Mouse (Mus musculus) liver, postnatal 0 days (tissue): ENCODE results near the gene Cyp11a1.

Source experiments
- CTCF ChIP-seq: sonication (generic); IDR thresholded peaks from 2 replicates; pipeline ENCODE4 v1.5.1; 2016; ENCODE audit warnings: antibody characterized with exemption, low read depth
- EP300 ChIP-seq: IDR thresholded peaks from 2 replicates; pipeline ENCODE4 v1.6.1; 2016; ENCODE audit warnings: antibody characterized with exemption, low read depth, mild to moderate bottlenecking

GRCm38 (mm10) chr9:58051937-58052336, 45.7 kb downstream of the Cyp11a1 start:
- no peak for TF ChIP-seq EP300
- no peak for TF ChIP-seq CTCF
